In the genomic region with DNA sequence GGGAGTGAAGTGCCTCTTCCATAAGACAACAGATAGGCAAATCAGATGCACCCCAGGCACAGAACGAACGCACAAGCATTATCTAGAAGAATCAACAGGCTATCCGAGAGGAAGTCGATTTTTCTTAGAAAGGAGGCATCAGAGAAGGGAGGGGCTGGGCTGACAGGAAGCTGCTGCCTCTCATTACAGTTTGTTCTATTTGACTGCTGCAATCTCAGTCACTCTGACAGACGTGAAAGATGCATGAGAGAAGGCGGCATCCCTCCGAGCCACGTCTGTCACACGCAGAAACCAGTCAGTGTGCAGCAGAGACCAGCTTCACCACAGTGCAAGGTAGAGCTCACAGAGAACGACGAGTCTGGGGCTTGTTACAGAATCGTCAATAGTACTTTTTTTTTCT, we compare ENCODE assay signal across 11 mouse cellular contexts.
A peak's percentile ranks its signal among the peaks of the same experiment; 100 is the strongest.
DNase-seq lines count a peak whose midpoint lies in the region; ATAC-seq lines count a peak whose summit lies in the region.
"Had no signal": no experiment of that assay in that cellular context is flagged by ENCODE, and none has a peak within 500 bp of the region (broad histone marks: within the 10 kb centered on the region; RNA-seq: fewer than 3 reads in every experiment).

No protein-coding gene starts in this region.

- peak; percentile 72 for ATAC-seq in inflammation-experienced regulatory T-cells, adult 6 months
- no peak for ATAC-seq in megakaryocyte-erythroid progenitor cell, adult 5-6 weeks (replicated peaks; ENCODE audit: low FRiP score, low TSS enrichment, poor library complexity, severe bottlenecking)
- ATAC-seq: intestine, embryonic 15.5 days had no signal

- peak; percentile 53 for DNase-seq in layer of hippocampus, adult 11-12 months (ENCODE audit: low spot score)
- no peak for DNase-seq in layer of hippocampus, adult 9-10 months (ENCODE audit: low spot score)
- DNase-seq in right cerebral cortex, postnatal 10 days (ENCODE audit: low spot score in 2 of 2), result peak; percentile 44 to 59
- DNase-seq in right cerebral cortex, postnatal 14 days, result no peak
- DNase-seq in thymus, postnatal 25 days, result peak; percentile 24
- no peak for DNase-seq in kidney, postnatal 36 days
- DNase-seq: gastrocnemius, postnatal 25 days; heart, postnatal 10 days had no signal

Comparison
In these comparisons a context has a peak if more than half of its experiments do, and no peak if none do; other contexts are left out.
1. DNase-seq: peak in layer of hippocampus, adult 11-12 months (single experiment), right cerebral cortex, postnatal 10 days (2 of 2) and thymus, postnatal 25 days (single experiment); none in layer of hippocampus, adult 9-10 months (single experiment), right cerebral cortex, postnatal 14 days (single experiment) and kidney, postnatal 36 days (0 of 2).